Mouse (Mus musculus): ENCODE data around the gene Defb47. TPM values are rescaled to one million over a fixed set of nuclear protein-coding genes. Genes with fewer than 3 reads are reported as not detected.

The Defb47 gene
- polyA plus RNA-seq (2014; fragmentation: Illumina TruSeq; extraction: RNeasy Lipid Tissue Mini Kit (QIAGEN cat#74804); ENCODE audit: low read depth, low replicate concordance) = 2,852 TPM

DNA sequence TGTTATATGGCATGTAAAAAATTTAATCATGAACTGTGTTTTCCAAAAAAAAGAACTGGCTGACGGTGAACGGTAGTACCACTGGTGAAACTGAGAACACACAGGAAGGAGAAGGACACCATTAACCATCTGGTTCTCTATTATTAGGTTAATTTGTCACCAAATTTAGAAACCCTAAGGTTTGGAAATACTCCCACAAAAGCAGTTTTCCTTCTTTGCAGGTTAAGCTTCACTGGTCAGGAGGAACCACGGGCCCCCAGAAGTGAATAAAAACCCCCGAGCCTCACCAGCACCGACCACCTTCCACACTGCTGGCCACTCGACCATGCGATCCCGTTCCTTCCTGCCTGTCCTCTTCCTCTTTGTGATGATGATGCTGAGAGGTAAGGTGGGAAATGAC is at the start of gene Defb47:
Defb47 (plus strand) TSS at position 301 of the 400 bp plus-strand sequence.

DNA sequence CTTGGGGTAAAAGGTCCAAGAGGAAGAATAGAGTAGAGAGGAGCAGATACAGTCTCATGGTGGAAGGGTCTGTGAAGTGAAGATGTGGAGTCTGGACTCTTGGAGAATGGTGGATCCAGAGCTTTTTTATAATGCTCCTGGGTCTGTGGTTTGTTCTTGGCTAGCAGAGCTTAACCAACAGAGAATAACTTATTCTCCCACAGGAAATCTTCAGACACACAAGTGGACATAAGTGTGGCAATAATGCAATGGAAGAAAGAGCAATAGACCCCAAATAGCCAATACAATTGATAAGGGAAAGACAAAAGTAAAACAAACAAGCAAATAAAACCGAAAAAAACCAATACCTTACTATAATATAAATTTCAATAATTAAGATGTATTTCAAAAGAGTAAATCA is 13.5 kb upstream of the Defb47 start, which contains the start of gene Defb48:
Defb48 (minus strand) TSS at position 101 of the 400 bp plus-strand sequence.

DNA sequence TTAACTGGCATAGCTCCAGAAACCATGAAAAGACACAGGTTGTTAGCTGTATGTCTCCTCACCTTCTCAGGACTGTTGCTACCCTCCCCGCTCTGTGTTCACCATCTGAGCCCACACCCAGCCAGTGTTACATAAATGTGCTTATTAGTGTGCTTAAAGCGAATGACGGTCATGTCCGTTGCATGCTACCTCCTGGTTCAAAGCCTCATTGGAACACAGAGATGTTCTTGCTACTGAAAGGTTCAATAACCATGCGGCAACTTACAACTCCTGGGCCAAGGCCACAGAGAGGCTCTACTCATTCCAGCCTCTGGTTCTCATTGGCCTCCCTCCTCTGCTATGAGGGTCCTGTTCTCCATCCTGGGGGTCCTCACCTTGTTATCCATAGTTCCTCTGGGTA is 13.6 kb downstream of the Defb47 start, which contains the start of gene Defb43:
Defb43 (plus strand) TSS at position 301 of the 400 bp plus-strand sequence.

DNA sequence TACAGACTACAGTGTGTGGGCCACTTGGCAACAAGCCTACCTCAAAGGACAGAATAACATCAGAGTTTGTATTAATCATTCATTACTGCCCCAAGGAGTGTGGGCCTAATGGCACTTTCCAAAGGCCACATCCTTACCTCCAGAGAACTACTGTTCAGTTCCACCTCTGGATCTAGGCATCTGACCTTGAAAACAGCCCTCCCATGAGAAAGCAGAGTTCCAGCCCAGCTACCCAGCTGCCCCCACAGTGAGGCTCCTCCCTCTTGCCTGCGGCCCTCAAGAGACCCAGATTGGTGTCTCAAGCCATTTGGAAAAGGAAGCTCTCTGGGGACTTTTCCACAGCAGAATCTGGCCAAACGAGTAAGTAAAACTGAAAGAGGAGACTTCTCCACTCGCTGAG is 48.8 kb downstream of the Defb47 start, which contains the start of gene Defb42:
Defb42 (plus strand) TSS at position 301 of the 400 bp plus-strand sequence.

DNA sequence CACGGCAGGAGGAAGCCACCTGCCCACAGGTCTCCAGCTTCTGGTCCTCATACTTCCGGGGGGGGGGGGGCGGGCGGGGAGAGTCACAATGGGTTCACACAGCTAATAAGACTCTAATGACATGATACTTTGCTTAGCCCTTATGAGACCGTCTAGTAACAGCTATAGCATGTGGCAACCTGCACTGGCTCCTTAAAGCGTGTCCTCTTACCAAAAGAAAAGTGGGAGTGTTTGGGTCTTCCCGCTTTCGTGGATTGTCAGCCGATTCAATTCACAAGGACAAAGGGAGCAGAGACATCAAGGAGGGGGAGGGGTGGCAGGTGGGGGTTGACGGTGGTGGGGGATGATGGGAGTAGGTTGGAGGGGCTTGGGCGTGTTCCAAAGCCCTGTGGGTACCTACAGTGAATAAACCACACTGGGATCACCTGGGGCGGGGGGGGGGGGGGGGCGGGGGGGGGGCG is 52.1 kb downstream of the Defb47 start, which contains the start of gene Defb30:
Defb30 (minus strand) TSS at position 51 of the 461 bp plus-strand sequence.

Other genes starting within 250 kb of the Defb47 start
- gene Ints6, start 236.9 kb upstream of the Defb47 start, polyA plus RNA-seq (2014; fragmentation: Illumina TruSeq; extraction: RNeasy Lipid Tissue Mini Kit (QIAGEN cat#74804); ENCODE audit: low read depth, low replicate concordance) = 16.3 TPM
- gene Wdfy2, start 160.4 kb upstream of the Defb47 start, polyA plus RNA-seq (2014; fragmentation: Illumina TruSeq; extraction: RNeasy Lipid Tissue Mini Kit (QIAGEN cat#74804); ENCODE audit: low read depth, low replicate concordance) = 16.3 TPM
- gene Defb48, start 13.6 kb upstream of the Defb47 start, polyA plus RNA-seq (2014; fragmentation: Illumina TruSeq; extraction: RNeasy Lipid Tissue Mini Kit (QIAGEN cat#74804); ENCODE audit: low read depth, low replicate concordance) = 5,923 TPM
- 185 TPM for gene Defb43, start 13.7 kb downstream of the Defb47 start, polyA plus RNA-seq (2014; fragmentation: Illumina TruSeq; extraction: RNeasy Lipid Tissue Mini Kit (QIAGEN cat#74804); ENCODE audit: low read depth, low replicate concordance)
- 3,170 TPM for gene Defb42, start 48.9 kb downstream of the Defb47 start, polyA plus RNA-seq (2014; fragmentation: Illumina TruSeq; extraction: RNeasy Lipid Tissue Mini Kit (QIAGEN cat#74804); ENCODE audit: low read depth, low replicate concordance)
- gene Defb30, start 51.9 kb downstream of the Defb47 start, polyA plus RNA-seq (2014; fragmentation: Illumina TruSeq; extraction: RNeasy Lipid Tissue Mini Kit (QIAGEN cat#74804); ENCODE audit: low read depth, low replicate concordance) = 2,259 TPM